ENCODE assay signal across 8 mouse cellular contexts in the genomic region with DNA sequence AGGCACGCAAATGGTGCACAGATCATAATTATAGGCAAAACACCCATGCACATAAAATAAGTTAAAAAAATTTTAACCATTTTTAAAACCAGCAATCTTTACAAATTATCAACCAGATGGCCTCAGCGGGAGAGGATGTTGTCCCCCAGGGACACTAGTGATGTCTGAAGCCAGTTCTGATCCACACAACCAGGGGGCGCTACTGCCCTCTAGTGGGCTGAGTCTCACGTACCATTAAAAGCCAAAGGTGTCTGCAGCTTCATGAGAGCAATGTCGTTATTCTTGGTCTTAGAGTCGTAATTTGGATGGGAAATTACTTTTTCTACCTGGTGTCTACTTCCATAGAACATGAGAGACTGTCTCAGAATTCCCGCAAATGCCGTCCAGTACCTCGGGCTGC. TPM values are rescaled to one million over a fixed set of nuclear protein-coding genes. Genes with fewer than 3 reads are reported as not detected.
A peak's percentile ranks its signal among the peaks of the same experiment; 100 is the strongest.
DNase-seq lines count a peak whose midpoint lies in the region.

No protein-coding gene starts in this region.

- peak; percentile 45 for DNase-seq in gastrocnemius, adult 18-20 months (ENCODE audit: low spot score)
- no peak for DNase-seq in gastrocnemius, postnatal 25 days
- DNase-seq in 3T3-L1 (ENCODE audit: low read depth, low spot score), result peak; percentile 57
- DNase-seq in adrenal gland, adult (ENCODE audit: inconsistent age in 2 of 2, low spot score in 1 of 2), result peak; percentile 62 to 80
- DNase-seq in embryo, embryonic 9.5 days (ENCODE audit: extremely low spot score), result peak; percentile 11
- DNase-seq in layer of hippocampus, adult 9-10 months (ENCODE audit: low spot score), result peak; percentile 26
- DNase-seq in lung, postnatal 36 days, result peak; percentile 77
- no peak for DNase-seq in c-Kit-positive CD71-positive TER-119-positive erythroid progenitor cells, embryonic 14.5 days (ENCODE audit: low spot score)

RNA-seq across cellular contexts. Expression of a gene that starts 42.3 kb away (rescaled TPM):
- under 1 TPM in 1 of 2 experiments, not detected in 1; 0.07 TPM for total RNA-seq in gastrocnemius, adult 18-20 months (2021)
- total RNA-seq in gastrocnemius, postnatal 25 days (2021), result not detected

RNA-seq across cellular contexts. Expression of a gene that starts 54.0 kb away (rescaled TPM):
- total RNA-seq in gastrocnemius, adult 18-20 months (2021), result not detected
- total RNA-seq in gastrocnemius, postnatal 25 days (2021), result not detected

Comparison
In these comparisons a context has a peak if more than half of its experiments do, and no peak if none do; other contexts are left out.
1. DNase-seq: peak in gastrocnemius, adult 18-20 months (single experiment), 3T3-L1 (single experiment), adrenal gland, adult (2 of 2), embryo, embryonic 9.5 days (single experiment), layer of hippocampus, adult 9-10 months (single experiment) and lung, postnatal 36 days (single experiment); none in gastrocnemius, postnatal 25 days (single experiment) and c-Kit-positive CD71-positive TER-119-positive erythroid progenitor cells, embryonic 14.5 days (single experiment).